Mouse (Mus musculus) G1E (cell line): ENCODE measurements at regions not wholly inside any gene's neighbourhood (a gene's known extent, or its start where the extent isn't known, plus 50 kb on each side); places are given as distances from the start of the nearest gene placed in this dataset.

ENCODE experiments used
- ATAC-seq: 2 replicates; pipeline ENCODE4 v1.8.0; 2016; ENCODE audit warnings: mild to moderate bottlenecking; ENCODE audit not compliant: insufficient number of reproducible peaks, poor library complexity, low FRiP score, severe bottlenecking; ENCODE audit errors: extremely low read depth
- DNase-seq: peaks from one replicate; pipeline ENCODE4 v3.0.0; 2012; ENCODE audit warnings: low spot score
- H3K27me3 ChIP-seq: 2 replicates; pipeline ENCODE4 v1.6.1; 2012; ENCODE audit warnings: mild to moderate bottlenecking, low read length, inconsistent platforms; ENCODE audit not compliant: insufficient read depth
- H3K36me3 ChIP-seq: replicated peaks from 2 replicates; pipeline ENCODE3; 2012; ENCODE audit warnings: mild to moderate bottlenecking, inconsistent platforms
- H3K4me1 ChIP-seq: 2 replicates; pipeline ENCODE4 v1.6.1; 2012; ENCODE audit warnings: low read depth, low read length, inconsistent platforms, mixed read lengths; ENCODE audit not compliant: insufficient read depth
- H3K4me3 ChIP-seq: 2 replicates; pipeline ENCODE4 v1.5.1; 2012; ENCODE audit warnings: low read depth, mild to moderate bottlenecking, inconsistent platforms, low read length, moderate library complexity, mixed read lengths
- H3K9me3 ChIP-seq: replicated peaks from 2 replicates; pipeline ENCODE4 v1.6.1; 2012; ENCODE audit warnings: inconsistent platforms
- CTCF ChIP-seq: IDR thresholded peaks from 2 replicates; pipeline ENCODE4 v1.5.1; 2012; ENCODE audit warnings: low read depth, low read length, inconsistent platforms, mixed read lengths
- GATA1 ChIP-seq: IDR thresholded peaks from 2 replicates; pipeline ENCODE4 v1.6.1; 2012; ENCODE audit warnings: borderline replicate concordance, low read length, inconsistent platforms, mixed read lengths
- GATA2 ChIP-seq: IDR thresholded peaks from 2 replicates; pipeline ENCODE4 v1.6.1; 2012; ENCODE audit warnings: low read depth, low read length, inconsistent platforms, borderline replicate concordance
- POLR2AphosphoS5 ChIP-seq: IDR thresholded peaks from 2 replicates; pipeline ENCODE4 v1.6.1; 2012; ENCODE audit warnings: low read depth, low read length, inconsistent platforms; ENCODE audit not compliant: insufficient replicate concordance
- TAL1 ChIP-seq: conservative IDR thresholded peaks from 2 replicates; pipeline ENCODE4 v1.6.1; 2012; ENCODE audit warnings: low read depth, low read length, inconsistent platforms, mixed read lengths

- no peaks in the 10 kb centered on the region for H3K9me3 ChIP-seq
- H3K27me3 ChIP-seq, result no peaks in the 10 kb centered on the region
- TF ChIP-seq TAL1, result no peak
- TF ChIP-seq GATA2, result no peak
- TF ChIP-seq POLR2AphosphoS5, result no peak
- no peak for TF ChIP-seq GATA1
- TF ChIP-seq CTCF, result no peak
- ATAC-seq (no peak), DNase-seq (no peak)
- H3K36me3 ChIP-seq, result no peaks in the 10 kb centered on the region
- H3K4me1 ChIP-seq, result no peaks in the 10 kb centered on the region
- no peak overlapping the region for H3K4me3 ChIP-seq
These were observed 115.6 kb upstream of the Tex13c2 start for GRCm38 (mm10) chrX:42373794-42374398.

- Histone ChIP-seq H3K27me3 (no peaks in the 10 kb centered on the region), H3K36me3 (no peaks in the 10 kb centered on the region), H3K9me3 (no peaks in the 10 kb centered on the region), H3K4me1 (no peaks in the 10 kb centered on the region), H3K4me3 (no peak overlapping the region)
- TF ChIP-seq GATA1, result no peak
- ATAC-seq, result no peak
- no peak for DNase-seq
These were observed 95.5 kb upstream of the Tex13c2 start for GRCm38 (mm10) chrX:42393836-42394556.

DNA sequence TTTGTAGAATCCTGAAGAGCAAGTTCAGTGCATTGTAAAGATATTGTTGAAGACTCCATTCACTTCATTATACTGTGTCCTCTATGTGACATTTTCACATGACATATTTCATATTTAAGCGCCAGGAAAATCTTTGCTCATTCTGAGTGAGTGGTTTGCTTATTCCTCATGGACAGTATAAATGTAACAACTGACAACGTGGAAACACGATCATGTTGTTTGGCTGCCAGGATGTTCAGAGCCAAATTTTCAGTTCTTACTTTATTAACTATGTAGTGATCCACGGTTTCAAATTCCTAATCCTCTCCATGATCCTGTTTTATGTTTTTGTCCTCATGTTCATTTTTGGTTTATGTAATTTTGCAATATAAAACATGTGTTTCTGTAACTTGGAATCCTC lies 93.0 kb upstream of the Tex13c2 start:
- ATAC-seq (no peak), DNase-seq (no peak)
- Histone ChIP-seq H3K27me3 (no peaks in the 10 kb centered on the region), H3K36me3 (no peaks in the 10 kb centered on the region), H3K9me3 (no peaks in the 10 kb centered on the region), H3K4me3 (no peak overlapping the region), H3K4me1 (no peaks in the 10 kb centered on the region)
- TF ChIP-seq CTCF (no peak), GATA2 (no peak), POLR2AphosphoS5 (no peak), TAL1 (no peak), GATA1 (no peak)

- ATAC-seq (no peak), DNase-seq (no peak)
- H3K9me3 ChIP-seq, result no peaks in the 10 kb centered on the region
- no peaks in the 10 kb centered on the region for H3K27me3 ChIP-seq
- TF ChIP-seq CTCF, result no peak
- TF ChIP-seq GATA2, result no peak
- TF ChIP-seq TAL1, result no peak
- no peak for TF ChIP-seq GATA1
- no peak for TF ChIP-seq POLR2AphosphoS5
- no peaks in the 10 kb centered on the region for H3K36me3 ChIP-seq
- H3K4me3 ChIP-seq, result no peak overlapping the region
- H3K4me1 ChIP-seq, result no peaks in the 10 kb centered on the region
These were observed 90.7 kb upstream of the Tex13c2 start for GRCm38 (mm10) chrX:42398836-42399235.

DNA sequence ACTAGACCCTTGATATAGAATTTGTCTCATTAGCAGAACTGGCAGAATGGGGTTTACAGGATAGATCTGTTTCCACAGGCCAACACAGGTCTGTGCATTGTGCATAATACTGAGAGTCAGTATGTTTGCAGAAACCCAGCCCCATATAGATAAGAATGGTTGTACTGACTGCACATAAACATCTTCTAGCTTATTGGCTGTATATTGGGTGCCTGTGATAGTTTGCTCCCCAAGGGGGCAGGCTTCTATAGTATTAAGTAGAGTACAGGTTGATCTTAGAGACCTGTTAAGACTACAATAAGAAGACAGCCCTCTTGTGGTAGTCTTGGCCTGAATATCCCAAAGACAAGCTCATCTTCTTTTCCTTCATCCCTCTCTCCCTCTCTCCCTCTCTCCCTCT lies 90.1 kb upstream of the Tex13c2 start:
- ATAC-seq (no peak), DNase-seq (no peak)
- Histone ChIP-seq H3K9me3 (no peaks in the 10 kb centered on the region), H3K27me3 (no peaks in the 10 kb centered on the region), H3K36me3 (no peaks in the 10 kb centered on the region), H3K4me1 (no peaks in the 10 kb centered on the region), H3K4me3 (no peak overlapping the region)
- no peak for TF ChIP-seq TAL1

DNA sequence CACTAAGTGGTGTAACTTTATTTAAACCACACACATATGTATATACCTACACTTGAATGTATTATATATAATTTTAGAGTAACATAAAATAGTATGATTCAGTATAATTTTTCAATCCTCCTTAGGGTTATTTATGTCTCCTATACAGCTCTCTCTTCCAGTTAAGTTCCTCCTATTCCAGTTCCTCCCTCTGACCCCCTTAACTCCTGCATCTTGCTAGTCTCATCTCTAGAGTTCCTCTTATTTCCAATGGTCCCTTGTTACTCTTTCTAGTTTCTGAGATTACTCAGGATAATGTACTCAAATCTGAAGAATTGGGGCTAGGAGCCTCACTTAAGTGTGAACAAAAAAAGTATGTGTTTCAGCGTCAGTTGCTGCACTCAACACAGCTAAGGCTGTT lies 88.4 kb upstream of the Tex13c2 start:
- Histone ChIP-seq H3K9me3 (no peaks in the 10 kb centered on the region), H3K4me3 (no peak overlapping the region), H3K4me1 (no peaks in the 10 kb centered on the region), H3K36me3 (no peaks in the 10 kb centered on the region), H3K27me3 (no peaks in the 10 kb centered on the region)
- TF ChIP-seq TAL1 (no peak), GATA1 (no peak), POLR2AphosphoS5 (no peak), CTCF (no peak), GATA2 (no peak)
- DNase-seq (no peak), ATAC-seq (no peak)

- Histone ChIP-seq H3K27me3 (no peaks in the 10 kb centered on the region), H3K9me3 (no peaks in the 10 kb centered on the region), H3K36me3 (no peaks in the 10 kb centered on the region), H3K4me3 (no peak overlapping the region), H3K4me1 (no peaks in the 10 kb centered on the region)
- ATAC-seq (no peak), DNase-seq (no peak)
- no peak for TF ChIP-seq TAL1
- no peak for TF ChIP-seq CTCF
- TF ChIP-seq GATA1, result no peak
- TF ChIP-seq POLR2AphosphoS5, result no peak
- no peak for TF ChIP-seq GATA2
These were observed 87.7 kb upstream of the Tex13c2 start for GRCm38 (mm10) chrX:42401564-42402334.
